Mouse (Mus musculus) testis, adult 10 weeks (tissue): Measurements from ENCODE around the gene 2310022B05Rik. TPM values are rescaled to one million over a fixed set of nuclear protein-coding genes. Genes with fewer than 3 reads are reported as not detected.

ENCODE experiments used
- polyA plus RNA-seq: library from polyadenylated mRNA; stranded (reverse); fragments of 350-450 nt; fragmentation: Illumina TruSeq; extraction: RNeasy Lipid Tissue Mini Kit (QIAGEN cat#74804); gene quantifications from one replicate; pipeline ENCODE4 v1.2.3, GENCODE M21; 2014; ENCODE audit warnings: low read depth, low replicate concordance

The 2310022B05Rik gene
- polyA plus RNA-seq: 4.3 TPM

DNA sequence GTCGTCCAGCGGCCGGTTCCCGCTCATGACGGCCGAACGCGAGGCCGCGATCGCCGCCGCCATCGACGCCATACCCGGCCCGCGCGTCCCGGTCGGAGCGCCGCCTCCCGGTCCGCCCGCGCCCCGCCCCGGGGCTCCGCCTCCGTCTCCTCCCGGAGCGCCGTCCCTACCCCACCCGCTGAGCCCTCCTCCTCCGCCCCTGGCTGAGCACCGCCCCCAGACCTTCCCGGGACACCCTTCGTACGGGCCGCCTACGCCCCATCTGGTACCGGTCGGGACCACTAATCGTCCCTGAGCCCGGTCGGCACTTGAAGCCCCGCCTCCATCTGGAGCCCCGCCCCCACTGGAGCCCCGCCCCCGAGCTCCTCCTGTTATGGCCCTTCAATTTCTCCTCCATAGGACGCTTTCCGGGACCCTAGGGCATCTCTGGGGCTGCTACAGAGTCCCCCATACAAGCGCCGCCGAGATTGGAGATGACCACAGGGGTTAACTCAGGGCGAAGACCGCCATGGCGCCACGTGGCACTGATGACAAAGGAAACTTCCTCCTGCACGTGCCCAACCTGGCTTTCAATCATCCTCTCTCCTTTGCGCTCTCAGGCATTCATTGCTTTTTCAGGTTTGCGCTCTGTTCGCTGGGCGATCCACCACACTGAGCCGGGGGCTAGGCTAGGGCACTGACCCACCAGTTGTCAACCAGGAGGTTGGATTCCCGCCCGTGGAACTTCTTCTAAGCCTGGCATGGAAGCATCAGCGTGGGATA is at the start of gene 2310022B05Rik:
2310022B05Rik (minus strand) TSS at position 258 of the 762 bp plus-strand sequence.

Other genes with a start within 250 kb of the 2310022B05Rik start
- 3.4 TPM for gene Pgbd5, start 223.7 kb downstream of the 2310022B05Rik start, polyA plus RNA-seq
- gene Cog2, start 142.6 kb downstream of the 2310022B05Rik start, polyA plus RNA-seq: 10.6 TPM
- gene Agt, start 93.7 kb downstream of the 2310022B05Rik start, polyA plus RNA-seq: 17.7 TPM
- gene Capn9, start 87.3 kb downstream of the 2310022B05Rik start, polyA plus RNA-seq: not detected
- 15.5 TPM for gene Ttc13, start 58.6 kb upstream of the 2310022B05Rik start, polyA plus RNA-seq
- 3.4 TPM for gene Arv1, start 58.8 kb upstream of the 2310022B05Rik start, polyA plus RNA-seq
- gene Fam89a, start 88.5 kb upstream of the 2310022B05Rik start, polyA plus RNA-seq: 2.4 TPM
- 0.15 TPM for gene Trim67, start 129.7 kb upstream of the 2310022B05Rik start, polyA plus RNA-seq
- 224 TPM for gene Gnpat, start 199.7 kb upstream of the 2310022B05Rik start, polyA plus RNA-seq
- 21.1 TPM for gene 2810004N23Rik, start 199.8 kb upstream of the 2310022B05Rik start, polyA plus RNA-seq
- 11.2 TPM for gene Exoc8, start 234.3 kb upstream of the 2310022B05Rik start, polyA plus RNA-seq
- gene Sprtn, start 234.5 kb upstream of the 2310022B05Rik start, polyA plus RNA-seq: 193 TPM